Mouse (Mus musculus): Measurements from ENCODE around the gene Bace1.

GRCm38 (mm10) chr9:45851776-45852175, 13.4 kb downstream of the Bace1 start:
- no peak for TF ChIP-seq CTCF (IDR thresholded peaks at IDR 0.05; ENCODE audit: low read depth, low read length)
- no peak for TF ChIP-seq POLR2A (IDR thresholded peaks at IDR 0.05; ENCODE audit: insufficient read depth, low read length)
